Mouse (Mus musculus): ENCODE results near the gene Ufsp1. TPM values are rescaled to one million over a fixed set of nuclear protein-coding genes. Genes with fewer than 3 reads are reported as not detected.

Ufsp1 gene
- polyA plus RNA-seq, 1 experiment from 2014 or later = 11.4 TPM

GRCm38 (mm10) chr5:137343869-137344268 is 49.4 kb downstream of the Ufsp1 start:
- Histone ChIP-seq H3K9me3 (ENCODE audit: control insufficient read depth, low read length) (no peaks in the 10 kb centered on the region), H3K4me2 (replicated peaks; ENCODE audit: low read depth) (no peak overlapping the region), H3K4me3 (ENCODE audit: low read depth, low read length) (no peak overlapping the region), H3K36me3 (ENCODE audit: control insufficient read depth, insufficient read depth, low read length) (no peaks in the 10 kb centered on the region), H3K27ac (replicated peaks) (no peak overlapping the region), H3K4me1 (replicated peaks; ENCODE audit: control insufficient read depth, insufficient read depth) (peaks cover 5% of the 10 kb centered on the region; the same call in 1 of the 2 replicates), H3K9ac (ENCODE audit: low read length) (no peak overlapping the region), H3K27me3 (ENCODE audit: control insufficient read depth, insufficient read depth, low read length) (no peaks in the 10 kb centered on the region)
- ATAC-seq (ENCODE audit: low FRiP score, low TSS enrichment) = no peak
- no peak for TF ChIP-seq EP300 (optimal IDR thresholded peaks at IDR 0.05)
- TF ChIP-seq CTCF (IDR thresholded peaks at IDR 0.05; ENCODE audit: low read depth) = peak; percentile 48
- no peak for DNase-seq (ENCODE audit: low spot score)

Small RNAs within 50 kb of the gene (microRNA-seq; reads per million reads assigned to microRNA genes)
- gene Mir7036 (1.9 reads per million), gene Mir8116 (not detected)

Other genes with a start within 250 kb of the Ufsp1 start
- 140 and 146 TPM in 2 replicates for gene Ap1s1, start 248.5 kb upstream of the Ufsp1 start, polyA plus RNA-seq (2015; fragmentation: Nextera tagmentation; extraction: Ambion mirVana)
- gene Serpine1, start 222.4 kb upstream of the Ufsp1 start, polyA plus RNA-seq (2015; fragmentation: Nextera tagmentation; extraction: Ambion mirVana) = 0.25 and 0.27 TPM in 2 replicates
- gene Trim56, start 178.4 kb upstream of the Ufsp1 start, polyA plus RNA-seq (2015; fragmentation: Nextera tagmentation; extraction: Ambion mirVana) = 4.4 and 4.5 TPM in 2 replicates
- 0.68 and 0.75 TPM in 2 replicates for gene Muc3, start 145.3 kb upstream of the Ufsp1 start, polyA plus RNA-seq (2015; fragmentation: Nextera tagmentation; extraction: Ambion mirVana)
- 0.05 and 0.10 TPM in 2 replicates for gene Muc3a, start 82.2 kb upstream of the Ufsp1 start, polyA plus RNA-seq (2015; fragmentation: Nextera tagmentation; extraction: Ambion mirVana)
- 10.0 and 12.2 TPM in 2 replicates for gene Ache, start 7.1 kb upstream of the Ufsp1 start, polyA plus RNA-seq (2015; fragmentation: Nextera tagmentation; extraction: Ambion mirVana)
- 29.3 and 31.6 TPM in 2 replicates for gene Srrt, start 13.0 kb downstream of the Ufsp1 start, polyA plus RNA-seq (2015; fragmentation: Nextera tagmentation; extraction: Ambion mirVana)
- gene Trip6, start 19.8 kb downstream of the Ufsp1 start, polyA plus RNA-seq (2015; fragmentation: Nextera tagmentation; extraction: Ambion mirVana) = 46.4 and 47.9 TPM in 2 replicates
- 6.5 and 7.2 TPM in 2 replicates for gene Slc12a9, start 39.0 kb downstream of the Ufsp1 start, polyA plus RNA-seq (2015; fragmentation: Nextera tagmentation; extraction: Ambion mirVana)
- gene Ephb4, start 55.5 kb downstream of the Ufsp1 start, polyA plus RNA-seq (2015; fragmentation: Nextera tagmentation; extraction: Ambion mirVana) = 12.1 and 13.9 TPM in 2 replicates
- gene Zan, start 182.4 kb downstream of the Ufsp1 start, polyA plus RNA-seq (2015; fragmentation: Nextera tagmentation; extraction: Ambion mirVana) = 0.79 and 0.96 TPM in 2 replicates
- 37.9 and 39.9 TPM in 2 replicates for gene Pop7, start 207.9 kb downstream of the Ufsp1 start, polyA plus RNA-seq (2015; fragmentation: Nextera tagmentation; extraction: Ambion mirVana)
- gene Gigyf1, start 223.9 kb downstream of the Ufsp1 start, polyA plus RNA-seq (2015; fragmentation: Nextera tagmentation; extraction: Ambion mirVana) = 5.2 and 6.0 TPM in 2 replicates
- gene Epo, start 238.6 kb downstream of the Ufsp1 start, polyA plus RNA-seq (2015; fragmentation: Nextera tagmentation; extraction: Ambion mirVana) = not detected in 2 replicates
- gene Gnb2, start 238.9 kb downstream of the Ufsp1 start, polyA plus RNA-seq (2015; fragmentation: Nextera tagmentation; extraction: Ambion mirVana) = 345 and 374 TPM in 2 replicates